Mouse (Mus musculus) liver, adult 2 months (tissue): Measurements from ENCODE around the gene Gm9970. TPM values are rescaled to one million over a fixed set of nuclear protein-coding genes. Genes with fewer than 3 reads are reported as not detected.

ENCODE experiments used
- DNase-seq: peaks from one replicate; pipeline ENCODE4 v3.0.0-alpha.2; 2011; ENCODE audit warnings: low read depth, low spot score; ENCODE audit errors: extremely low read depth
- H3K27ac ChIP-seq: fragments of 200-500 bp; replicated peaks from 2 replicates; pipeline ENCODE4 v1.5.1; 2012; ENCODE audit warnings: low read depth, mild to moderate bottlenecking, control low read depth, inconsistent platforms, low read length; ENCODE audit not compliant: insufficient read depth
- H3K27me3 ChIP-seq: fragments of 200-500 bp; 2 replicates; pipeline ENCODE4 v1.6.1; 2012; ENCODE audit warnings: mild to moderate bottlenecking, moderate library complexity, low read length, inconsistent platforms; ENCODE audit not compliant: control insufficient read depth, insufficient read depth
- H3K36me3 ChIP-seq: fragments of 200-500 bp; 2 replicates; pipeline ENCODE4 v1.6.1; 2012; ENCODE audit warnings: low read length, inconsistent platforms; ENCODE audit not compliant: control insufficient read depth, insufficient read depth
- H3K4me1 ChIP-seq: fragments of 200-500 bp; 2 replicates; pipeline ENCODE4 v1.6.1; 2011; ENCODE audit warnings: low read length; ENCODE audit not compliant: control insufficient read depth, insufficient read depth
- H3K4me3 ChIP-seq: fragments of 200-500 bp; 2 replicates; pipeline ENCODE4 v1.5.1; 2011; ENCODE audit warnings: low read depth, mild to moderate bottlenecking, control low read depth, low read length, moderate library complexity; ENCODE audit not compliant: insufficient read depth
- H3K79me2 ChIP-seq: fragments of 200-500 bp; 2 replicates; pipeline ENCODE4 v1.6.1; 2012; ENCODE audit warnings: inconsistent platforms, mild to moderate bottlenecking, low read length, moderate library complexity; ENCODE audit not compliant: control insufficient read depth, insufficient read depth
- H3K9ac ChIP-seq: fragments of 200-500 bp; 2 replicates; pipeline ENCODE4 v1.6.1; 2012; ENCODE audit warnings: low read depth, mild to moderate bottlenecking, control low read depth, inconsistent platforms, low read length
- CTCF ChIP-seq: fragments of 200-500 bp; IDR thresholded peaks from 2 replicates; pipeline ENCODE4 v1.5.1; 2011; ENCODE audit warnings: low read depth, low read length, control low read depth
- POLR2A ChIP-seq: fragments of 200-500 bp; IDR thresholded peaks from 2 replicates; pipeline ENCODE4 v1.6.1; 2011; ENCODE audit warnings: low read length, control low read depth; ENCODE audit not compliant: insufficient read depth; ENCODE audit errors: extremely low read depth
- WGBS: fragments of 180-500 bp; shearing (Covaris S2); methylation state at CpG from one replicate; pipeline ENCODE4 v1.1.7; 2018; 5-methylcytosine and 5-hydroxymethylcytosine counted together
- polyA plus RNA-seq: library from polyadenylated mRNA; depleted of rRNA; stranded (reverse); fragments of >200 nt; gene quantifications from 2 replicates; pipeline ENCODE4 v1.2.3, GENCODE M21; 2012
- total RNA-seq: library from RNA; depleted of rRNA; stranded (reverse); fragments of >200 nt; gene quantifications from 2 replicates; pipeline ENCODE4 v1.2.3, GENCODE M21; 2014

Gm9970 gene
- total and polyA plus RNA-seq, 2 experiments, result not detected

DNA sequence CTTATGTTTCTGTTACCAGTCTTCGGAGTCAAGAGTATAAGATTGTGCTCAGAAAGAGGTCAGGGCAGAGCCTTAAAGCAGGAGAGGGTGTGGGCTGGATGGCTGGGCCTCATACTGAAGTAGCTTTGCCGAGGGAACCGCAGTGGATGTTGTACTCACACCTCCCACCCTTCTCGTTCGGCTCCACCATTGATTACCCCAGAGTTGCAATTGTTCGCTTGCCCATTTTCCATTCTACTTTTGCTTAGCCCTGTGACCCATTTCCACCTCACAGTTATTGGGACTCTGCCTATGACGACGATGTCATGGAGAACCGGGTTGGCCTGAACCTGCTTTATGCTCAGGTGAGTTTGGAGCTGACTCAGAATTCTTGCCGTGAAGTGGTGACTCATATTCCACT is 44.8 kb downstream of the Gm9970 start:
- peaks cover 33% of the 10 kb centered on the region for H3K36me3 ChIP-seq
- H3K9ac ChIP-seq, result no peak overlapping the region
- H3K4me3 ChIP-seq, result no peak overlapping the region
- 89% methylated on average over 10 of the region's 10 CpGs for WGBS
- no peaks in the 10 kb centered on the region for H3K27me3 ChIP-seq
- H3K27ac ChIP-seq, result no peak overlapping the region
- no peak for DNase-seq
- peaks cover 10% of the 10 kb centered on the region for H3K79me2 ChIP-seq
- H3K4me1 ChIP-seq, result peaks cover 5% of the 10 kb centered on the region
- no peak for TF ChIP-seq POLR2A
- no peak for TF ChIP-seq CTCF

GRCm38 (mm10) chr5:31195671-31196070 is 45.4 kb downstream of the Gm9970 start:
- H3K79me2 ChIP-seq, result peaks cover 10% of the 10 kb centered on the region
- H3K27ac ChIP-seq, result no peak overlapping the region
- peaks cover 35% of the 10 kb centered on the region for H3K36me3 ChIP-seq
- peaks cover 5% of the 10 kb centered on the region for H3K4me1 ChIP-seq
- H3K9ac ChIP-seq, result no peak overlapping the region
- DNase-seq, result no peak
- WGBS, result 95% methylated on average over 4 of the region's 4 CpGs
- no peaks in the 10 kb centered on the region for H3K27me3 ChIP-seq
- H3K4me3 ChIP-seq, result no peak overlapping the region
- TF ChIP-seq CTCF (no peak), POLR2A (no peak)

DNA sequence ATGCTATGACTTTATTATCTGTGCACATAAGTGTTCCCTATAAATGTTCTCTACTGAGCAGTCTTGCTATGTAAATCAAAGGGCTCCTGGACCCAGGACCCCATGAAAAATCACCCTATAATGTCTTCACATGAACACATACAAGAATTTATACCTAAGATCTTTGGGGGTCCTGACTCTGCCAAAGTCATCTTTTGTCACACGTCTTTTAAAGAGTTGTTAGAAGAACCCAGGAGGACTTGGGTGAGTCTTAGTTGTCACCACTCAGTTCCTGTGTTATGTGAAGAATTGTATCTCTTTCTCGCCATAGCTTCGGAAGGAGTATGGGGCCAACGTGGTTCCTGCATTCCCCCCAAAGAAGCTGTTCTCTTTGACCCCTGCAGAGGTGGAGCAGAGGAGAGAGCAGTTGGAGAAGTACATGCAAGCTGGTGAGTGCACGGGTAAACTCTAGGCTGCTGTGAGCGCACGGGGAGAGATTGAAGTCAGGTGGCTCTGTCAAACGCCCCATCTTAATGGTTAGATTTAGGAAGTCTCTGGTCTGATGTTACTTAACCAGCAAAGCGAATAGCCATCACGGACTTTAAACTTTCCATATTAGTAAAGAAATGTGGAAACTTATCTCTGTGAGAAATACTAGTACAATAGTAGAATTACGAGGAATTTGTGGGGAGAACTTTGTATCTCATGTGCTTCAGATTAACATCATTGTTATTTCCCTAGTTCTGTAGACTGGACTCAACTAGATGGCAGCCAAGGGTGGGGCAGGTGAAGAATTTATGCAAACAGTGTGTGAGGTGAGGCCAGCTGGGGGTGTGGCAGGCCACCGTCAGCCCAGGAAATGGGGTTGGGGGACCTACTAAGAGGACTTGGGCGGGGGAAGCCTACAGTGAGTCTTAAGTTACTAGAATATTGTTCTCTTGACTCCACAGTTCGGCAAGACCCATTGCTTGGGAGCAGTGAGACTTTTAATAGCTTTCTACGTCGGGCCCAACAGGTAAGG is 46.2 kb downstream of the Gm9970 start:
- Histone ChIP-seq H3K27ac (no peak overlapping the region), H3K27me3 (no peaks in the 10 kb centered on the region), H3K9ac (no peak overlapping the region), H3K4me1 (peaks cover 5% of the 10 kb centered on the region), H3K36me3 (peaks cover 35% of the 10 kb centered on the region), H3K79me2 (peaks cover 3% of the 10 kb centered on the region; the same call in 1 of the 2 replicates), H3K4me3 (no peak overlapping the region)
- TF ChIP-seq CTCF (no peak), POLR2A (no peak)
- DNase-seq, result no peak
- WGBS, result 92% methylated on average over 16 of the region's 16 CpGs

GRCm38 (mm10) chr5:31193631-31194281 is 47.3 kb downstream of the Gm9970 start:
- Histone ChIP-seq H3K27me3 (no peaks in the 10 kb centered on the region), H3K9ac (peak overlapping the region; percentile 78), H3K27ac (peak overlapping the region; percentile 70), H3K36me3 (peaks cover 33% of the 10 kb centered on the region), H3K4me1 (peaks cover 5% of the 10 kb centered on the region), H3K79me2 (peaks cover 3% of the 10 kb centered on the region; the same call in 1 of the 2 replicates), H3K4me3 (peak overlapping the region; percentile 78)
- DNase-seq, result no peak
- 5% methylated on average over 25 of the region's 25 CpGs for WGBS
- TF ChIP-seq POLR2A (no peak), CTCF (no peak)

DNA sequence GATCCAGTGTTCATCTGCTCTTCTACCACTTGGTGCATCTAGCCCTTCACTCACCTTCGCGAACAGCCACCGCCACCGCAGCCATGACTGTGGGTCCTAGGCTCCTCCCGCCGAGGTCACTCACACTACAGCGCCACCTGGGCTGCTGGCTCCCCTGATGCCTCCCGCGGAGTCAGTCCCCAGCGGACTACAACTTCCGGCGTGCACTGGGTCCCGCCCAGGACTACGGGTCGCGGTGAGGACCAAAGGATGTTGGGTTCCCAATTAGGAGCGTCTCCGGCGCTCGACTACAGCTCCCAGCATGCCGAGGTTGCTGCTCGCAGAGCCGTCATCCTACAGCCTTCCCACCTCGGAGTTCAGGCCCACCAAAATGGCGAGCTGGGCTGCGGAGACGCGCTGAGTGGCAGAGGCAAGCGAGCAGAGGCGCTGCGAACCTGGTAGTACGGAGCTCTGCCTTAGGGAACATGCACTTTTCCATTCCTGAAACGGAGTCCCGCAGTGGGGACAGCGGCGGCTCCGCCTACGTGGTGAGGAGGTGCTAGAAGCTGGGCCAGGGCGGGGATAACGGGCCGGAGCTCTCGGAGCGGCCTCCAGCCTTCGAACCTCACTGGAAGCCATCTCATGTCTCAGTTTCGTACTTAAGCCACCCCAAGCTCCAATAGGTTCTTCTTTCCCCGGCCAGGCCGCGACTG is 47.9 kb downstream of the Gm9970 start, which contains the start of the genes Snx17 and Eif2b4:
Snx17 (plus strand) TSS at position 289 of the 692 bp plus-strand sequence.
Eif2b4 (minus strand) TSS at position 492 of the 692 bp plus-strand sequence.
- Histone ChIP-seq H3K27ac (peak within 1 kb of the TSS; percentile 80), H3K36me3 (peaks cover 33% of the 10 kb centered on the region), H3K4me3 (peak within 1 kb of the TSS; percentile 78), H3K79me2 (peaks cover 3% of the 10 kb centered on the region; the same call in 1 of the 2 replicates), H3K4me1 (peaks cover 5% of the 10 kb centered on the region), H3K27me3 (no peaks in the 10 kb centered on the region), H3K9ac (peak within 1 kb of the TSS; percentile 80)
- DNase-seq, result peak; percentile 96
- under 1% methylated on average over 48 of the region's 48 CpGs for WGBS
- TF ChIP-seq CTCF (peak; percentile 51), POLR2A (peak; percentile 41; the same call in 1 of the 2 replicates)
